Mouse (Mus musculus): ENCODE data around the gene Sorcs3. TPM values are rescaled to one million over a fixed set of nuclear protein-coding genes. Genes with fewer than 3 reads are reported as not detected.

The Sorcs3 gene
- polyA plus RNA-seq, 1 experiment, result 10.2 TPM

GRCm38 (mm10) chr19:48616951-48617350 is 411.1 kb downstream of the Sorcs3 start:
- H3K4me3 ChIP-seq (replicated peaks; ENCODE audit: insufficient read depth, low read depth, low read length), result no peak overlapping the region
- no peaks in the 10 kb centered on the region for H3K27me3 ChIP-seq (ENCODE audit: control insufficient read depth, insufficient read depth, low read length)
- H3K27ac ChIP-seq (ENCODE audit: insufficient read depth, low read length), result no peak overlapping the region
- DNase-seq, result no peak
- H3K4me1 ChIP-seq (ENCODE audit: control insufficient read depth, insufficient read depth, low read length), result no peaks in the 10 kb centered on the region
- no peak for TF ChIP-seq CTCF (IDR thresholded peaks at IDR 0.05; ENCODE audit: borderline replicate concordance, insufficient read depth, low read depth, low read length)
- 6% methylated on average over 1 of the region's 1 CpGs for WGBS

- no peak for DNase-seq
- WGBS, result 37% methylated on average over 6 of the region's 6 CpGs
- no peak overlapping the region for H3K27ac ChIP-seq (ENCODE audit: insufficient read depth, low read length)
- no peaks in the 10 kb centered on the region; the same call in 1 of the 2 replicates for H3K4me1 ChIP-seq (ENCODE audit: control insufficient read depth, insufficient read depth, low read length)
- H3K4me3 ChIP-seq (replicated peaks; ENCODE audit: insufficient read depth, low read depth, low read length), result no peak overlapping the region
- no peaks in the 10 kb centered on the region; the same call in 1 of the 2 replicates for H3K27me3 ChIP-seq (ENCODE audit: control insufficient read depth, insufficient read depth, low read length)
- no peak for TF ChIP-seq POLR2A (IDR thresholded peaks at IDR 0.05; ENCODE audit: borderline replicate concordance, insufficient read depth, low read length)
- no peak for TF ChIP-seq CTCF (IDR thresholded peaks at IDR 0.05; ENCODE audit: borderline replicate concordance, insufficient read depth, low read depth, low read length)
These were observed 425.0 kb downstream of the Sorcs3 start for GRCm38 (mm10) chr19:48630671-48631327.

- WGBS, result 43% methylated on average over 4 of the region's 4 CpGs
- no peak for TF ChIP-seq POLR2A (IDR thresholded peaks at IDR 0.05; ENCODE audit: borderline replicate concordance, insufficient read depth, low read length)
- TF ChIP-seq CTCF (IDR thresholded peaks at IDR 0.05; ENCODE audit: borderline replicate concordance, insufficient read depth, low read depth, low read length), result no peak
- H3K27me3 ChIP-seq (ENCODE audit: control insufficient read depth, insufficient read depth, low read length), result no peaks in the 10 kb centered on the region; the same call in 1 of the 2 replicates
- DNase-seq, result no peak
- H3K4me3 ChIP-seq (replicated peaks; ENCODE audit: insufficient read depth, low read depth, low read length), result no peak overlapping the region
- no peak overlapping the region for H3K27ac ChIP-seq (ENCODE audit: insufficient read depth, low read length)
- H3K4me1 ChIP-seq (ENCODE audit: control insufficient read depth, insufficient read depth, low read length), result no peaks in the 10 kb centered on the region
These were observed 436.7 kb downstream of the Sorcs3 start for GRCm38 (mm10) chr19:48642566-48642965.

DNA sequence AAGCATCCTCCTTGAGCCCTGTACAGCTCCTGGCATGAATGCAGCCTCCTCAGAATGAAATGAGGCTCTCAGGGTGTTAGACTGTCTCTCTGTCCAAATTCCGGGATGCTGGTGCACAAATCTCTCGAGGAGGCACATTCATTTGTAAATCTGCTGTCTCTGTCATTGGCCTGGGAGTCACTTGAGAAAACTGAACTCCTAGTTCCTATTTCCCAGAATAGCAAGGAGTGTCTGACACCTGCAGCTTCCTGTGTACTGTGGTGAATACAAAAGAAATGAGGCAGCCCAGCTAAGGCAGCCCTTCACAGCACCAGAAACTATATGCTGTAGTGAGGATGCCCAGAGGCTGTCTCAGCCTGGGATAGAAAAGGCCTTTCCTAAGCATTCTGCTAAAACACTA is 444.1 kb downstream of the Sorcs3 start:
- no peak for DNase-seq

GRCm38 (mm10) chr19:48651617-48652016 is 445.8 kb downstream of the Sorcs3 start:
- H3K27me3 ChIP-seq (ENCODE audit: control insufficient read depth, insufficient read depth, low read length), result no peaks in the 10 kb centered on the region
- DNase-seq, result no peak
- H3K27ac ChIP-seq (ENCODE audit: insufficient read depth, low read length), result no peak overlapping the region
- WGBS, result 33% methylated on average over 6 of the region's 6 CpGs
- no peaks in the 10 kb centered on the region for H3K4me1 ChIP-seq (ENCODE audit: control insufficient read depth, insufficient read depth, low read length)
- TF ChIP-seq CTCF (IDR thresholded peaks at IDR 0.05; ENCODE audit: borderline replicate concordance, insufficient read depth, low read depth, low read length) (no peak), POLR2A (IDR thresholded peaks at IDR 0.05; ENCODE audit: borderline replicate concordance, insufficient read depth, low read length) (no peak)
- no peak overlapping the region for H3K4me3 ChIP-seq (replicated peaks; ENCODE audit: insufficient read depth, low read depth, low read length)

More for the DNA sequence above, 444.1 kb downstream of the Sorcs3 start:
- no peak for TF ChIP-seq CTCF (IDR thresholded peaks at IDR 0.05; ENCODE audit: borderline replicate concordance, insufficient read depth, low read depth, low read length)
- no peak for TF ChIP-seq POLR2A (IDR thresholded peaks at IDR 0.05; ENCODE audit: borderline replicate concordance, insufficient read depth, low read length)
- Histone ChIP-seq H3K27ac (ENCODE audit: insufficient read depth, low read length) (no peak overlapping the region), H3K4me3 (replicated peaks; ENCODE audit: insufficient read depth, low read depth, low read length) (no peak overlapping the region), H3K27me3 (ENCODE audit: control insufficient read depth, insufficient read depth, low read length) (no peaks in the 10 kb centered on the region; the same call in 1 of the 2 replicates), H3K4me1 (ENCODE audit: control insufficient read depth, insufficient read depth, low read length) (no peaks in the 10 kb centered on the region)
- WGBS, result 26% methylated on average over 2 of the region's 2 CpGs

DNA sequence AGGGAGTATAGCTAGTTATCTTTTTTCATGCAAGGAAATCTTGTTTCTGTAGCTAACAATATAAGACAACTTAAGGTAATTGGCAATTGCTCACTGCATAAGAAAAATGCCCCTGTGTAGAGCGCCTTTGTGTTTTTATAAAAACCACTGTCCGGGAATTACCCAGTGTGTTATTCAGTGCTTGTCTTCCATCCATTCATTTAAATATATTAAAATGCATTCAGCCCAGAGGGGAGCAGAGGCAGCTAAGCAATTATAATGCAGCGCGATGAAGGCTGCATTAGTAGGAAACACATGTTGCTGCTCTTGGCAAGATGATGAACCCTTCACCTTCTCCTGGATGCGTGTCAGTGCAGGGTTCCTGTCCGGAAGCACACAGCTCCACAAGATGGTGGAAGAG is 454.4 kb downstream of the Sorcs3 start:
- WGBS, result 19% methylated on average over 6 of the region's 6 CpGs
- Histone ChIP-seq H3K27ac (ENCODE audit: insufficient read depth, low read length) (no peak overlapping the region), H3K4me3 (replicated peaks; ENCODE audit: insufficient read depth, low read depth, low read length) (no peak overlapping the region)

GRCm38 (mm10) chr19:48679896-48680295 is 474.1 kb downstream of the Sorcs3 start:
- TF ChIP-seq CTCF (IDR thresholded peaks at IDR 0.05; ENCODE audit: borderline replicate concordance, insufficient read depth, low read depth, low read length) (no peak), POLR2A (IDR thresholded peaks at IDR 0.05; ENCODE audit: borderline replicate concordance, insufficient read depth, low read length) (no peak)
- peak in 1 of 2 experiments; percentile 42 for DNase-seq
- Histone ChIP-seq H3K4me1 (ENCODE audit: control insufficient read depth, insufficient read depth, low read length) (no peaks in the 10 kb centered on the region), H3K4me3 (replicated peaks; ENCODE audit: insufficient read depth, low read depth, low read length) (no peak overlapping the region), H3K27me3 (ENCODE audit: control insufficient read depth, insufficient read depth, low read length) (no peaks in the 10 kb centered on the region), H3K27ac (ENCODE audit: insufficient read depth, low read length) (no peak overlapping the region)
- WGBS, result 24% methylated on average over 1 of the region's 1 CpGs

More for the DNA sequence above, 454.4 kb downstream of the Sorcs3 start:
- TF ChIP-seq CTCF (IDR thresholded peaks at IDR 0.05; ENCODE audit: borderline replicate concordance, insufficient read depth, low read depth, low read length) (no peak), POLR2A (IDR thresholded peaks at IDR 0.05; ENCODE audit: borderline replicate concordance, insufficient read depth, low read length) (no peak)
- Histone ChIP-seq H3K4me1 (ENCODE audit: control insufficient read depth, insufficient read depth, low read length) (no peaks in the 10 kb centered on the region), H3K27me3 (ENCODE audit: control insufficient read depth, insufficient read depth, low read length) (no peaks in the 10 kb centered on the region)
- no peak for DNase-seq

GRCm38 (mm10) chr19:48682485-48682884 is 476.7 kb downstream of the Sorcs3 start:
- TF ChIP-seq CTCF (IDR thresholded peaks at IDR 0.05; ENCODE audit: borderline replicate concordance, insufficient read depth, low read depth, low read length) (no peak), POLR2A (IDR thresholded peaks at IDR 0.05; ENCODE audit: borderline replicate concordance, insufficient read depth, low read length) (no peak)
- Histone ChIP-seq H3K4me3 (replicated peaks; ENCODE audit: insufficient read depth, low read depth, low read length) (no peak overlapping the region), H3K27ac (ENCODE audit: insufficient read depth, low read length) (no peak overlapping the region), H3K27me3 (ENCODE audit: control insufficient read depth, insufficient read depth, low read length) (no peaks in the 10 kb centered on the region), H3K4me1 (ENCODE audit: control insufficient read depth, insufficient read depth, low read length) (no peaks in the 10 kb centered on the region)
- DNase-seq, result peak in 1 of 2 experiments; percentile 7
- WGBS, result 8% methylated on average over 3 of the region's 3 CpGs
